Mouse (Mus musculus) lung, embryonic 16.5 days (tissue): ENCODE results near the gene Tspan13. TPM values are rescaled to one million over a fixed set of nuclear protein-coding genes. Genes with fewer than 3 reads are reported as not detected.

Experiments
- ATAC-seq: fragments of 200-750 bp; cut with Nextera tagmentation; 2 replicates; pipeline ENCODE4 v1.8.0; 2017; ENCODE audit warnings: low read depth, mild to moderate bottlenecking, moderate library complexity
- H3K27ac ChIP-seq: fragments of 300-500 bp; sonication (generic); 2 replicates; pipeline ENCODE4 v1.5.1; 2014; ENCODE audit warnings: mild to moderate bottlenecking, control low read depth, low read length
- H3K27me3 ChIP-seq: fragments of 300-500 bp; sonication (generic); 2 replicates; pipeline ENCODE4 v1.6.1; 2014; ENCODE audit warnings: low read depth, low read length, mixed read lengths; ENCODE audit not compliant: control insufficient read depth, insufficient read depth
- H3K36me3 ChIP-seq: fragments of 300-500 bp; sonication (generic); 2 replicates; pipeline ENCODE4 v1.6.1; 2014; ENCODE audit warnings: low read length; ENCODE audit not compliant: control insufficient read depth, insufficient read depth
- H3K4me1 ChIP-seq: fragments of 300-500 bp; sonication (generic); replicated peaks from 2 replicates; pipeline ENCODE4 v1.6.1; 2014; ENCODE audit warnings: low read length, mixed read lengths; ENCODE audit not compliant: control insufficient read depth, insufficient read depth
- H3K4me2 ChIP-seq: fragments of 300-500 bp; sonication (generic); 2 replicates; pipeline ENCODE4 v1.6.1; 2014; ENCODE audit warnings: low read depth, low read length, control low read depth
- H3K4me3 ChIP-seq: fragments of 300-500 bp; sonication (generic); 2 replicates; pipeline ENCODE4 v1.5.1; 2014; ENCODE audit warnings: mild to moderate bottlenecking, low read length, control low read depth
- H3K9ac ChIP-seq: fragments of 300-500 bp; sonication (generic); 2 replicates; pipeline ENCODE4 v1.6.1; 2014; ENCODE audit warnings: low read length, control low read depth
- H3K9me3 ChIP-seq: fragments of 300-500 bp; sonication (generic); 2 replicates; pipeline ENCODE4 v1.6.1; 2016; ENCODE audit warnings: low read length; ENCODE audit not compliant: control insufficient read depth
- WGBS: fragments of 180-500 bp; shearing (Covaris S2); extraction: QIAGEN DNeasy Blood & Tissue Kit; methylation state at CpG from one replicate; pipeline ENCODE4 v1.1.7; 2014; 5-methylcytosine and 5-hydroxymethylcytosine counted together
- polyA plus RNA-seq: library from polyadenylated mRNA; unstranded; fragments of >200 nt; fragmentation: Nextera tagmentation; extraction: Ambion mirVana; gene quantifications from 2 replicates; pipeline ENCODE4 v1.2.1, GENCODE M21; 2015

The Tspan13 gene
- polyA plus RNA-seq, 1 experiment from 2014 or later = 139 TPM

DNA sequence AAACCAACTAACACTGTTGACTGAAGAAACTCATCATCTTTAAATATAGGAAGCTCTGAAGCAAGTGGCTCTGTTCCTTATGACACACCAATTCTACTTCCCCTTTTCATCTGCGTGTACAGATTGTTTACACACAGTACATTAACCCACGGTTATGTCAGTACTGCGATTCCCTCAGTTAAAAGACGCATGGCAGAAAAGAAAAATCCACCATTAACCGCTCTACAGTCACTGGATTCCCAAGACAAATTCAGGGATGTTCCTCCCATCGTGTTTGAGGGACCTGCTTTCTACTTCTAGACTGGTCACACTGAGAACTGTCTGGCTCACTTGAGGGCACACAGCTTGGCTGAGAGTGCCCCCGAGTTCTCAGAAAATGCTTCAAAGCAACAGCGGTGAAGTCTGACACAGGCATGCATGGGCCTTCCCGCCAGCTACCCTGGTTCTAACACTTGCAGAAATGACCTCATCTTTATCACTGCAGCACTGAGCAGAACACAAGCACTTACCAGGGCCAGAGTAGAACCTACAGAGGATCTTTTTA is 2.7 kb downstream of the Tspan13 start:
- WGBS = 39% methylated on average over 9 of the region's 9 CpGs
- H3K4me3 ChIP-seq = peak overlapping the region; percentile 26
- no peaks in the 10 kb centered on the region for H3K9me3 ChIP-seq
- no peak overlapping the region for H3K27ac ChIP-seq
- ATAC-seq = no peak
- H3K9ac ChIP-seq = no peak overlapping the region
- H3K36me3 ChIP-seq = no peaks in the 10 kb centered on the region
- peak overlapping the region; percentile 44 for H3K4me2 ChIP-seq
- H3K27me3 ChIP-seq = no peaks in the 10 kb centered on the region; the same call in 1 of the 2 replicates
- H3K4me1 ChIP-seq = peaks cover 9% of the 10 kb centered on the region; the same call in 1 of the 2 replicates

DNA sequence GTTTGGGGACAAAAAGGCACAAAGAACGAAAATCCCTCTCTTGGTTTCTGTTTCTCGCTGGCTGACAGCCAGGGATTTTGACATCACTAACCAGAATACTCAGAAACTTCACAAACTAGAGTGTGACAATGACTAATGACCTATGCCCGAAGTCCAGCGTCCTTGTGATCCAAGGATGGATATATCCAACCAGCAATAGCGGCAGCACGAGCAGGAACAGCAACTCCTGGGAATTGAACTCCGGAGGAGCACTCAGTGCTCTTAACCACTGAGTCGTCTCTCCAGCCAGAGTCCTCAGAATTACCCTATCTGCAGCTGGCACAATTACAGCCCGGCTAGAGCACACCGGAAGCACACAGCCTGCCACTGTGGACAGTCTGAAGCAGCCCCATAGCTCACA is 5.5 kb downstream of the Tspan13 start:
- Histone ChIP-seq H3K4me2 (no peak overlapping the region), H3K36me3 (0 out of 2 replicates have a peak, but pooled peaks cover 2% of the 10 kb centered on the region), H3K4me1 (peaks cover 8% of the 10 kb centered on the region; the same call in 1 of the 2 replicates), H3K27me3 (no peaks in the 10 kb centered on the region; the same call in 1 of the 2 replicates), H3K9me3 (no peaks in the 10 kb centered on the region), H3K4me3 (no peak overlapping the region), H3K27ac (no peak overlapping the region), H3K9ac (0 out of 2 replicates have a peak overlapping the region, but pooled peaks have one; percentile 24)
- WGBS = 52% methylated on average over 10 of the region's 10 CpGs
- no peak for ATAC-seq

DNA sequence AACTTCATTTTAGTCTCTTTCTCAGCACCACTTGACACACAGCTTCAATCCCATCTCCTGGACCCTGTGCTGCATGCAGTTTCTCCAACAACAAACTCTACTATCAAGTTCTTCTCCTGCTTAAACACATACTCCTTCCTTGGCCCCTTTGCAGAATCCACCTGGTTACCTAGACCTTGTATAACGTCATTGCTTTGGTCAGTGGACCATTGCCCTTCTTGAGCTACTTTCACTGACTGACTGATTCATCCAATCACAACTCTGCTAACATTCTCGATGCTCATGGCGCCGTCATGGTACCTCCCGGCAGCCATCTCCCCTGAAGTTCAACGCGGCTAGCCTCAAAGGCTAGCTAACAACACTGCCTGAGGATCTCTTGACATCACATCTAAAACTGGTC is 6.2 kb downstream of the Tspan13 start:
- Histone ChIP-seq H3K4me1 (peaks cover 7% of the 10 kb centered on the region), H3K36me3 (0 out of 2 replicates have a peak, but pooled peaks cover 2% of the 10 kb centered on the region), H3K4me3 (no peak overlapping the region), H3K27ac (no peak overlapping the region), H3K27me3 (no peaks in the 10 kb centered on the region), H3K9me3 (no peaks in the 10 kb centered on the region), H3K4me2 (no peak overlapping the region), H3K9ac (no peak overlapping the region)
- 96% methylated on average over 7 of the region's 7 CpGs for WGBS
- no peak for ATAC-seq

DNA sequence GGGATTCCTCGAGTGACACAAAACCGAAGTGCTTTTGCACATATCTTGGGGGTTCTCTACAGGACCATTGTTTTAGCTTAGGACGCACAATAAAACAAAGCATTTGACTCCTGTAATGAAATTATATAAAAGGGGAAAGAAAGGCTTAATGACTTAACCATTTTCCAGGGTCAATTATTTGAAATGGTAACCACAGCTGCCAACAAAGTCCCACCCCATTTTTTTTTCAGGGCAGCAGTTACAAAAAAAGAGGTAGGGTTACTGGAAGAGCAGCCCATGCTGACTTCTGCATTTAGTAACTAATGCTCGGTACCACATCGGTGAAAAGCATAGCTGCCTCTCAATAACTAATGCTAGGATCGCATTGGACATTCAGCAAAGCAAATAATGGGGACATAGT is 6.8 kb downstream of the Tspan13 start:
- no peak for ATAC-seq
- Histone ChIP-seq H3K27ac (no peak overlapping the region), H3K9me3 (no peaks in the 10 kb centered on the region), H3K9ac (no peak overlapping the region), H3K4me1 (peaks cover 12% of the 10 kb centered on the region), H3K36me3 (0 out of 2 replicates have a peak, but pooled peaks cover 2% of the 10 kb centered on the region), H3K4me2 (no peak overlapping the region), H3K4me3 (no peak overlapping the region), H3K27me3 (no peaks in the 10 kb centered on the region)
- 93% methylated on average over 6 of the region's 6 CpGs for WGBS

DNA sequence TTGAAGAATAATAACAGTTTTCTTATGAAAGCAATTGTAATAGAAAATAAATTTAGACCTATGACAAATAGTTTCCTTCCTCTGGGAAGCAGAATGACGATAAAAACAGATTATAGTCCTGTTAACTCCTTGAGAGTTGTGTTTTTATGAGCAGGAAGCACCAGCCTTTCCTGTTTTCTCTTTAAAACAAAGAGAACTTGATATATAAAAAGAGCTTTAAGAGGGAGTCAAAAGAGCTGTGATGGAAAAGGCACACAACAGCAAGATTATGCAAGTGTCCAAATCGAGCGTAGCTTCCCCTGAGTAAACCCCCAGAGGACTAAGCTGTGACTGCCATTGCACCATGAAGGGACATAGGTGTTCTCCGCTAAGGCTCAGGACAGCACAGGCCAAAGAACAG is 9.9 kb downstream of the Tspan13 start:
- Histone ChIP-seq H3K9me3 (no peaks in the 10 kb centered on the region), H3K4me3 (no peak overlapping the region), H3K9ac (no peak overlapping the region), H3K36me3 (0 out of 2 replicates have a peak, but pooled peaks cover 2% of the 10 kb centered on the region), H3K4me1 (peaks cover 19% of the 10 kb centered on the region), H3K27ac (peak overlapping the region; percentile 88), H3K27me3 (no peaks in the 10 kb centered on the region), H3K4me2 (0 out of 2 replicates have a peak overlapping the region, but pooled peaks have one; percentile 25)
- ATAC-seq = peak; percentile 21; the same call in 1 of the 2 replicates
- 59% methylated on average over 4 of the region's 4 CpGs for WGBS

DNA sequence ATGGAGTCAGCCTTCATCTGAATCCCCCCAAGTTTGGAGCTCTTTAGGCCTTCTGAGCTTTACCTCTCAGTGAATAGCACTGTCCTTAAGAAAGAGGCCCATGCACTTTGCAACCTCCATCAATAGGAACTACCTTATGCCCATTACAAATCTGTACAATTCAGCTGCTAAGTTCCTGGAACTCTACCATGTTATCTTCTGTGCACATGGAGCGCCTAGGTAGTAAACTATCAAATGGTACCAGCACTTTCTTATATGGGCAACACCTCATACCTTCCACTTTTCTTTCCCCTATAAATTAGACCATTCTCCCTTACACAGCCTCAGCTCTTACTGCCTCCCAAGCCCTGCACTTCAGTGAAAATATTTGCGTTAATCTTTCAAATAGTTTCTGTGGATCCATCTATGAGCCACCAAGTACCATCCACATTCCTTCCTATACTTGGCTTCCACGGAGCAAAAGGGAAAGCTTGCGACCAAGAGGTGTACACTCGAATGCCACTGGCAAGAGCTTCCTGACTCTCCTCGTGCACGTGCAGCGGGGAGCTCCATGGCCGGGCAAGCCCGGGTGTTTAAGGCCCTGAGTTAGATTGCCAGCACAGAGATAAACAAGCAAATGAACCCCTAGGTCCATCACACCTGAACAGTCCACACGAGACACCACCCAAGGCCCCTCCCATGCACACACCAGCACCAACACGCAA is 11.5 kb downstream of the Tspan13 start:
- ATAC-seq = peak; percentile 73
- 52% methylated on average over 12 of the region's 12 CpGs for WGBS
- Histone ChIP-seq H3K4me3 (no peak overlapping the region), H3K9me3 (no peaks in the 10 kb centered on the region), H3K27ac (peak overlapping the region; percentile 73), H3K4me2 (peak overlapping the region; percentile 25), H3K9ac (no peak overlapping the region), H3K36me3 (0 out of 2 replicates have a peak, but pooled peaks cover 2% of the 10 kb centered on the region), H3K27me3 (no peaks in the 10 kb centered on the region), H3K4me1 (peaks cover 15% of the 10 kb centered on the region)

DNA sequence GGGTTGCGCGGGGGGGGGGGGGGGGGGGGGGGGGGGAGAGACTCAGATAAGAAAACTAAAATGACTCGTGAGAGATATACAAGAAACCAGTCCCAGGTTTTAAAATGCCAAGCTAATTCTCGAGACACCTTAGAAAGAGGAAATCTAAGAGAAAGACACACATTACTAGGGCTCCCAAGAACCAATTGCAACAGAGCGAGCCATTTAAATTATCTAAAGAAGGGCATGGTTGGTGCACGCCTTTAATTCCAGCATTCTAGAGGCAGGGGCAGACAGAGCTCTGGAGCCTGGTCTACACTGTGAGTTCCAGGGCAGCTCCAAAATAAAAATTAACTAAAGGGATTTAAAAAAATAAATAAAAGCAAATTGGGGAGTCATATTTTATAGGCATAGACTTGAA is 12.6 kb downstream of the Tspan13 start:
- peak overlapping the region; percentile 18 for H3K27ac ChIP-seq
- ATAC-seq = no peak
- H3K9me3 ChIP-seq = no peaks in the 10 kb centered on the region
- H3K9ac ChIP-seq = no peak overlapping the region
- no peaks in the 10 kb centered on the region for H3K27me3 ChIP-seq
- H3K4me3 ChIP-seq = no peak overlapping the region
- no peak overlapping the region for H3K4me2 ChIP-seq
- 0 out of 2 replicates have a peak, but pooled peaks cover 2% of the 10 kb centered on the region for H3K36me3 ChIP-seq
- 48% methylated on average over 4 of the region's 6 CpGs for WGBS
- peaks cover 15% of the 10 kb centered on the region for H3K4me1 ChIP-seq

DNA sequence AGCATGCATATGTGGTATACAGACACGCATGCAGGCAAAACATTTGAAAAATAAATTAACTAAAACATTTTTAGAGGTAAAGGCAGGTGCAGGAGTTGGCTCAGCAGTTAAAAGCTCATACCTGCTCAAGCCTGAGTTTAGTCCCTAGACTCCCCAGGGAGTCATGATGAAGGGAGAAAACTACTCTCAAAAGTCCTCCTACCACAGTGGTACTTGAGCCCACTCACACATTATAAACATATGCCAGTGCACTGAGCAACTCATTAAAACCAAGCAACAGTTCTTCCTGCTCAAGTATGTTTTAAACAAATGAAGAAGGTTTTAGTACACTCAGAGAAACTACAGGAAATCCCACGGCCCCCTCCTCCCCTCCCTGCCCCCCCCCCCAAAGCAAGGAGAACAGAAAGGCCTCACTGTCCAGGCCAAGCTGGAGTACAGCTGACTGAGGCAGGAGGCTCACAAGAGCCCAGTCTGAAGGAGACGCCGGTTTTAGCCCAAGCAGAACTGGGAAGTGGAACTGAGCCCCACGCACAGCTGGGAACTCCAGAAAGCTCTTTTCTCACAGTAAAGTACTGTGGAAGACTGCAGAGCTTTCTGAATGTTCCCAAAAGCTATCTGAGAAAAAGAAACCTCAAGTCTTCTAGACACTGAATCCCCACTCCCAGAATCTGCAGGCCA is 13.2 kb downstream of the Tspan13 start:
- Histone ChIP-seq H3K36me3 (0 out of 2 replicates have a peak, but pooled peaks cover 2% of the 10 kb centered on the region), H3K9ac (no peak overlapping the region), H3K4me2 (no peak overlapping the region), H3K27me3 (no peaks in the 10 kb centered on the region), H3K27ac (peak overlapping the region; percentile 18), H3K4me3 (no peak overlapping the region), H3K4me1 (peaks cover 15% of the 10 kb centered on the region), H3K9me3 (no peaks in the 10 kb centered on the region)
- peak; percentile 68 for ATAC-seq
- WGBS = 37% methylated on average over 5 of the region's 5 CpGs

DNA sequence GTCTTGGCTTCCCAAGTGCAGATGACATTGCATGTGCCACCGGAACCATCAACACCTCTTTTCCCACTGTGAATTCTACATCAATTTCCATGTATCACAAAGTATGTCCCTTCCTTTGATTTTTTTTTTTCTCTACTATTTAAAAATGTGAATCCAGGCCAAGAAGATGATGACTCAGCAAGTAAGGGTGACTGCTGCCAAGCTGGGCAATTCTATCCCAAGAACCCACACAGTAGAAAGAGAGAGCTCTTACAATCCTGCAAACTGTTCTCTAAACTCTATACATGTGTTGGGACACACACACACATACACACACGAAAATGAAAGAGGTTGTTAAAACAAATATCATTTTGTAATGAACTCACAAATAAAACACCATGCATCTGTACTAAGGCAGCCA is 15.1 kb downstream of the Tspan13 start:
- peaks cover 15% of the 10 kb centered on the region for H3K4me1 ChIP-seq
- no peak overlapping the region for H3K27ac ChIP-seq
- H3K27me3 ChIP-seq = no peaks in the 10 kb centered on the region
- H3K9ac ChIP-seq = no peak overlapping the region
- H3K4me2 ChIP-seq = no peak overlapping the region
- H3K36me3 ChIP-seq = no peaks in the 10 kb centered on the region
- H3K4me3 ChIP-seq = no peak overlapping the region
- H3K9me3 ChIP-seq = no peaks in the 10 kb centered on the region
- 76% methylated on average over 2 of the region's 2 CpGs for WGBS
- ATAC-seq = no peak
